Mouse (Mus musculus) layer of hippocampus, adult 18-20 months (tissue): ENCODE results near the gene Gm20422. TPM values are rescaled to one million over a fixed set of nuclear protein-coding genes. Genes with fewer than 3 reads are reported as not detected.
"Not testable (repeated sequence)": the region's sequence is repeated elsewhere in the genome, so short reads cannot be mapped to it uniquely, and the experiment has no call there.

Source experiments
- DNase-seq, 2 experiments: peaks; one replicate each; pipeline ENCODE4 v3.0.0; 2022; ENCODE audit warnings: low spot score in 2 of 2
- total RNA-seq, 2 experiments: library from RNA; stranded (reverse); gene quantifications; 2 replicates each; pipeline ENCODE4 v1.2.3; 2021

Gene Gm20422
- total RNA-seq, 2 experiments from 2014 or later, result 0.91 to 3.0 TPM

GRCm38 (mm10) chr8:69713516-69713915 is 61.2 kb downstream of the Gm20422 start:
- DNase-seq, result no peak

- not testable (repeated sequence) for DNase-seq
These were observed 64.1 kb downstream of the Gm20422 start, which contains the start of gene Zfp869 for GRCm38 (mm10) chr8:69710624-69711023. Gene Zfp869, minus strand, starts transcription at chr8:69710724.

GRCm38 (mm10) chr8:69701810-69702209 is 72.9 kb downstream of the Gm20422 start:
- no peak for DNase-seq

Other genes starting within 250 kb of the Gm20422 start
- gene Zfp868, start 149.3 kb downstream of the Gm20422 start, total RNA-seq, result 10 to 100 TPM; 14.9 to 15.6 TPM
- gene Zfp964, start 120.4 kb downstream of the Gm20422 start, total RNA-seq, result 1 to 10 TPM; 5.5 TPM
- 10 to 100 TPM; 19.5 to 21.2 TPM for gene Zfp869, start 64.2 kb downstream of the Gm20422 start, total RNA-seq
- gene Zfp963, start 24.9 kb downstream of the Gm20422 start, total RNA-seq, result 1 to 10 TPM; 4.6 to 5.0 TPM
- 10 to 100 TPM; 36.0 to 37.2 TPM for gene Atp13a1, start 16.3 kb upstream of the Gm20422 start, total RNA-seq
- 10 to 100 TPM; 25.6 to 27.0 TPM for gene Zfp866, start 16.3 kb upstream of the Gm20422 start, total RNA-seq
- 10 to 100 TPM; 12.1 to 13.3 TPM for gene Gmip, start 33.8 kb upstream of the Gm20422 start, total RNA-seq
- gene Lpar2, start 47.5 kb upstream of the Gm20422 start, total RNA-seq, result under 1 TPM; 0.43 to 0.50 TPM
- gene Pbx4, start 57.6 kb upstream of the Gm20422 start, total RNA-seq, result 10 to 100 TPM; 12.4 to 14.0 TPM
- under 1 TPM; 0.48 to 0.59 TPM for gene Cilp2, start 112.8 kb upstream of the Gm20422 start, total RNA-seq
- under 1 TPM; 0.25 to 0.33 TPM for gene Tssk6, start 127.3 kb upstream of the Gm20422 start, total RNA-seq
- 100 to 1,000 TPM; 154 to 158 TPM for gene Ndufa13, start 127.7 kb upstream of the Gm20422 start, total RNA-seq
- 10 to 100 TPM; 37.5 to 39.6 TPM for gene Yjefn3, start 127.8 kb upstream of the Gm20422 start, total RNA-seq
- gene Gatad2a, start 221.5 kb upstream of the Gm20422 start, total RNA-seq, result 10 to 100 TPM; 32.5 to 37.3 TPM